Mouse (Mus musculus) forebrain, embryonic 15.5 days (tissue): ENCODE measurements around the gene Cacul1. TPM values are rescaled to one million over a fixed set of nuclear protein-coding genes. Genes with fewer than 3 reads are reported as not detected.

Experiments
- microRNA-seq: library from miRNA; unstranded; fragments of <30 nt; microRNA quantifications from one replicate; pipeline ENCODE4, GENCODE M21; 2016
- polyA plus RNA-seq: library from polyadenylated mRNA; unstranded; fragments of >200 nt; fragmentation: Nextera tagmentation; extraction: Ambion mirVana; gene quantifications from 2 replicates; pipeline ENCODE4 v1.2.1, GENCODE M21; 2015

Cacul1 gene
- polyA plus RNA-seq, 1 experiment from 2014 or later = 23.2 TPM

Small RNAs within 50 kb of the gene (microRNA-seq; reads per million reads assigned to microRNA genes)
- gene Gm25238 = not detected

Other genes starting within 250 kb of the Cacul1 start
- gene Prlhr, start 112.7 kb downstream of the Cacul1 start, polyA plus RNA-seq = not detected in 2 replicates
- gene Nanos1, start 175.0 kb upstream of the Cacul1 start, polyA plus RNA-seq = 11.7 and 13.5 TPM in 2 replicates
- 110 and 113 TPM in 2 replicates for gene Eif3a, start 209.6 kb upstream of the Cacul1 start, polyA plus RNA-seq
- 41.4 and 42.9 TPM in 2 replicates for gene Fam45a, start 230.6 kb upstream of the Cacul1 start, polyA plus RNA-seq